Mouse (Mus musculus) embryonic facial prominence, embryonic 11.5 days (tissue): ENCODE data around the gene Ddx49. TPM values are rescaled to one million over a fixed set of nuclear protein-coding genes. Genes with fewer than 3 reads are reported as not detected.

Experiments used
- ATAC-seq: fragments of 200-750 bp; cut with Nextera tagmentation; replicated peaks from 2 replicates; pipeline ENCODE4 v1.8.0; 2017; ENCODE audit warnings: low read depth; ENCODE audit not compliant: insufficient number of reproducible peaks, low FRiP score, low TSS enrichment
- DNase-seq: peaks from one replicate; pipeline ENCODE4 v3.0.0-alpha.2; 2015; ENCODE audit warnings: low spot score
- H3K27ac ChIP-seq: fragments of 300-500 bp; sonication (generic); replicated peaks from 2 replicates; pipeline ENCODE4 v1.5.1; 2014; ENCODE audit warnings: mild to moderate bottlenecking, low read depth, low read length, control low read depth
- H3K27me3 ChIP-seq: fragments of 300-500 bp; sonication (generic); 2 replicates; pipeline ENCODE4 v1.6.1; 2014; ENCODE audit warnings: mild to moderate bottlenecking, low read length, moderate library complexity, mixed read lengths; ENCODE audit not compliant: control insufficient read depth, insufficient read depth
- H3K36me3 ChIP-seq: fragments of 300-500 bp; sonication (generic); replicated peaks from 2 replicates; pipeline ENCODE4 v1.6.1; 2014; ENCODE audit warnings: low read depth, mild to moderate bottlenecking, low read length, moderate library complexity, mixed read lengths; ENCODE audit not compliant: control insufficient read depth, insufficient read depth
- H3K4me1 ChIP-seq: fragments of 300-500 bp; sonication (generic); 2 replicates; pipeline ENCODE4 v1.6.1; 2014; ENCODE audit warnings: low read length, mixed read lengths; ENCODE audit not compliant: control insufficient read depth, insufficient read depth
- H3K4me2 ChIP-seq: fragments of 300-500 bp; sonication (generic); 2 replicates; pipeline ENCODE4 v1.6.1; 2014; ENCODE audit warnings: low read depth, mild to moderate bottlenecking, control low read depth, low read length, moderate library complexity
- H3K4me3 ChIP-seq: fragments of 300-500 bp; sonication (generic); 2 replicates; pipeline ENCODE4 v1.5.1; 2014; ENCODE audit warnings: low read depth, low read length, control low read depth
- H3K9ac ChIP-seq: fragments of 300-500 bp; sonication (generic); replicated peaks from 2 replicates; pipeline ENCODE4 v1.6.1; 2014; ENCODE audit warnings: mild to moderate bottlenecking, control low read depth, low read length
- H3K9me3 ChIP-seq: fragments of 300-500 bp; sonication (generic); replicated peaks from 2 replicates; pipeline ENCODE4 v1.6.1; 2016; ENCODE audit warnings: mild to moderate bottlenecking, low read length, inconsistent platforms, mixed read lengths; ENCODE audit not compliant: control insufficient read depth
- WGBS: fragments of 180-500 bp; shearing (Covaris S2); extraction: QIAGEN DNeasy Blood & Tissue Kit; methylation state at CpG from one replicate; pipeline ENCODE4 v1.1.7; 2014; 5-methylcytosine and 5-hydroxymethylcytosine counted together
- polyA plus RNA-seq: library from polyadenylated mRNA; unstranded; fragments of >200 nt; fragmentation: Nextera tagmentation; extraction: Ambion mirVana; gene quantifications from 2 replicates; pipeline ENCODE4 v1.2.1, GENCODE M21; 2014

Ddx49 gene
- polyA plus RNA-seq, 1 experiment from 2014 or later: 51.4 TPM

DNA sequence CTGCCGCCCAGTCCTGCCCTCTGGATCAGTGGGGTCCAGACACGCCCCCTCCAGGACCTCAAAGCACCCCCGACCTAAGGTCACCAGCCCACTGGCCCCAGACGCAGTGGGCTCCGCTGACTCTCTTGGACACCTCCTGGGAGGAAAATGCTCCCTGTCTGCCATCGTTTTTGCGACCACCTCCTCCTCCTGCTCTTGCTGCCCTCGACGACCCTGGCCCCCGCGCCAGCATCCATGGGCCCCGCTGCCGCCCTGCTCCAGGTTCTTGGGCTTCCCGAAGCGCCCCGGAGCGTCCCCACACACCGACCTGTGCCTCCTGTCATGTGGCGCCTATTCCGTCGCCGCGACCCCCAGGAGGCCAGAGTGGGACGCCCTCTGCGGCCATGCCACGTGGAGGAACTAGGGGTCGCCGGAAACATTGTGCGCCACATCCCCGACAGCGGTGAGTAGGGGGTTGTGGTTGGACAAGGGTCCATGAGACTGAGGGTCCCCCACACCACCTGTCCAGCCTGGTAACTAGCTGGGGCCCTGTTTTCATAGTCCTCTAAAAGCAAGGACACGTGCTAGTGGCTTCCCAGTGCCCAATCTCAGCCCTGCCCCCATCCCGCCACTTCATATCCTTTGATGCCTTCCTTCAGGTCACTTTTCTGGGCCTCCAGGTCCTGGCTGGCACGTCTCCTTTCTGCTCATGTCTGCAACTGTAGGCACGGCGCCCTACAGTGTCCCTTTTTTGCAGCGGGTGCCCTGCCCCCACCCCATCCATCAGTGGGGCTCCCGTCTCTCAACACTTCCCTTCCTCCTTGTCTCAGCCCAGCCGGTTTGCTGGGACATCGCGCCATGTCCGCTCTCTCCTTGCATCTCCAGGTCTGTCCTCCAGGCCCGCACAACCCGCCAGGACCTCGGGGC lies 27.8 kb upstream of the Ddx49 start:
- peak; percentile 38 for DNase-seq
- Histone ChIP-seq H3K27ac (no peak overlapping the region), H3K36me3 (peaks cover 18% of the 10 kb centered on the region), H3K9ac (peak overlapping the region; percentile 50), H3K4me1 (peaks cover 12% of the 10 kb centered on the region), H3K4me3 (peak overlapping the region; percentile 8; the same call in 1 of the 2 replicates), H3K4me2 (peak overlapping the region; percentile 34), H3K27me3 (no peaks in the 10 kb centered on the region), H3K9me3 (no peaks in the 10 kb centered on the region)
- WGBS: 5% methylated on average over 45 of the region's 45 CpGs
- peak; percentile 19 for ATAC-seq

- peak within 1 kb of the TSS; percentile 8; the same call in 1 of the 2 replicates for H3K4me3 ChIP-seq
- no peaks in the 10 kb centered on the region for H3K27me3 ChIP-seq
- peaks cover 11% of the 10 kb centered on the region for H3K36me3 ChIP-seq
- H3K4me2 ChIP-seq: peak within 1 kb of the TSS; percentile 34
- H3K4me1 ChIP-seq: peaks cover 12% of the 10 kb centered on the region
- no peaks in the 10 kb centered on the region for H3K9me3 ChIP-seq
- 25% methylated on average over 14 of the region's 14 CpGs for WGBS
- ATAC-seq (no peak), DNase-seq (peak; percentile 40)
- no peak within 1 kb of the TSS for H3K27ac ChIP-seq
- H3K9ac ChIP-seq: peak within 1 kb of the TSS; percentile 50
Measured at GRCm38 (mm10) chr8:70329124-70329834, 27.0 kb upstream of the Ddx49 start, which contains the start of gene Gdf1. Gene Gdf1, plus strand, starts transcription at chr8:70329817.

GRCm38 (mm10) chr8:70327512-70327911 lies 25.2 kb upstream of the Ddx49 start:
- no peak for DNase-seq
- Histone ChIP-seq H3K9ac (no peak overlapping the region), H3K9me3 (no peaks in the 10 kb centered on the region), H3K4me2 (no peak overlapping the region), H3K4me3 (no peak overlapping the region), H3K27me3 (no peaks in the 10 kb centered on the region), H3K27ac (no peak overlapping the region), H3K36me3 (peaks cover 1% of the 10 kb centered on the region), H3K4me1 (peaks cover 12% of the 10 kb centered on the region)
- 95% methylated on average over 6 of the region's 6 CpGs for WGBS
- ATAC-seq: no peak

DNA sequence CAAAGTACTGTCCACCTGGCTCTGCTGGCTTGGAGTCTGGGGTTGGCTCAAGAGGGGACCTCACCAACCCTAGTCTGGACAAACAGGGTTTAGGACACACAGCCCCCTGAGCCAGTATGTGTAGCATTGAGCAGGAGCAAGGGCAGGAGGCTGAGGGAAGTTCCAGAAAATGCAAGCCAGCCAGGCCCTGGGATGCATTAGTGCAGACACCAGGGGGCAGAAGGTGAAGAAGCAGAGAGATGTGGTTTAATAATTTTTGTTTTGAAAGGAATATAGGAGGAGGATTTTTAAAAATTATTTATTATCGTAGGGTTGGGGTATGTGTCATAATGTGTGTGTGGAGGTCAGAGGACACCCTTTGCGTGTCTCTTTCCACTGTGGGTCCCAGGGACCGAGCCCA lies 21.4 kb upstream of the Ddx49 start:
- H3K4me1 ChIP-seq: no peaks in the 10 kb centered on the region
- H3K4me3 ChIP-seq: no peak overlapping the region
- H3K27me3 ChIP-seq: no peaks in the 10 kb centered on the region
- 87% methylated on average over 3 of the region's 3 CpGs for WGBS
- no peaks in the 10 kb centered on the region for H3K36me3 ChIP-seq
- H3K9me3 ChIP-seq: no peaks in the 10 kb centered on the region
- H3K27ac ChIP-seq: no peak overlapping the region
- no peak overlapping the region for H3K9ac ChIP-seq
- DNase-seq: no peak
- no peak overlapping the region for H3K4me2 ChIP-seq
- no peak for ATAC-seq

- no peak for ATAC-seq
- H3K27ac ChIP-seq: no peak overlapping the region
- peaks cover under 1% of the 10 kb centered on the region for H3K36me3 ChIP-seq
- no peaks in the 10 kb centered on the region for H3K27me3 ChIP-seq
- H3K4me1 ChIP-seq: peaks cover 7% of the 10 kb centered on the region
- no peak overlapping the region for H3K4me2 ChIP-seq
- H3K4me3 ChIP-seq: no peak overlapping the region
- no peak for DNase-seq
- no peaks in the 10 kb centered on the region for H3K9me3 ChIP-seq
- H3K9ac ChIP-seq: no peak overlapping the region
- 84% methylated on average over 5 of the region's 5 CpGs for WGBS
Measured at GRCm38 (mm10) chr8:70317872-70318271, 15.6 kb upstream of the Ddx49 start.

DNA sequence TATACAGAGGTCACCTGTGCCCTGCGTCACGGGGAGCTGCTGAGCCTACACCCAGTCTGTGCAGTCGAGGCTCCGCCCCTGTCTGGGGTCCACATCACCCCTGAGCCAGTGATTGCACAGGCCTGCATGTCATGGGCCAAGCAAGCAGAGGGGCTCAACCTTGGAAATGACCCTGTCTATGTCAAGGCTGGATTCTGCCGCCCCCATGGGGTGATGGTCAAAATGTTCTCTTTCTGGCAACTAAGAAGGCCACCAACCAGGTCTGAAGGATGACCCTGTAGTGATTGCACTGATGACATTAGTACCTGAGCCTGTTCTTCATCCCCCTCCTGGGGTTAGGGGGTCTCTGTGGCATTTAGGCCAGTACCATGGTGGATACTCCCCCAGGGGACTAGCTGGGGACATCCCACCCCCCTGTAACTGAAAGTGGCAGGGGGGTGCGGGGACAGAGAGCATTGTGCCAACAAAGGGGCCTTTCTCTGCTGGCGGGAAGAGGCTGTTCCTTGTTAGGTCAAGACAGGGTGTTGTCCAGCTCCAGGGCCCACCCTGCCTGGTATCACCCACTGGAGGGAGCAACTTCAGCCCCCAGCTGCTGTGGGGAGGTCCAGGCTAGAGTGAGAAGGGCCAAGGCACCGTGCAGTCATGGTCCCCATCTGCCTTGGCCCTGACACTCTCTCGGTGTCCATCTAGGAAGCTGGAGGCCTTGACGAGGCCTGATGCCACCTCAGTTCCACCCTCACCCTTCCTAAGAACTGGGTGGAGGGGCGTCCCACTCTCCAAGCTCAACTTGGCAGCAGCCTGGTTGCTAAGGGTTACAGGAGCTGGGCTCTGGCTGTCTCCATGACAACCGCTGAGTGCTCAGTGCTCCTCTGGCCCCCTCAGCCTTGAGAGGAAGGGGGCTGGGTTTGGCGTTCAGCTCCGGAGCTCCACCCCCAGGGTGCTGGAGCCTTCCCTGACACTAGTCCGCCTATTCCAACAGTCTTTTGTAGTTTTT lies 14.5 kb upstream of the Ddx49 start:
- WGBS: 8% methylated on average over 15 of the region's 15 CpGs
- ATAC-seq: peak; percentile 76
- peak overlapping the region; percentile 76 for H3K4me2 ChIP-seq
- peak overlapping the region; percentile 58 for H3K9ac ChIP-seq
- peak overlapping the region; percentile 62 for H3K27ac ChIP-seq
- no peaks in the 10 kb centered on the region for H3K9me3 ChIP-seq
- DNase-seq: peak; percentile 95
- H3K36me3 ChIP-seq: peaks cover 3% of the 10 kb centered on the region
- H3K4me1 ChIP-seq: peaks cover 7% of the 10 kb centered on the region
- H3K4me3 ChIP-seq: peak overlapping the region; percentile 52
- H3K27me3 ChIP-seq: no peaks in the 10 kb centered on the region

- no peaks in the 10 kb centered on the region for H3K27me3 ChIP-seq
- peaks cover 7% of the 10 kb centered on the region for H3K4me1 ChIP-seq
- H3K27ac ChIP-seq: peak within 1 kb of the TSS; percentile 62; the same call in 1 of the 2 replicates
- peak within 1 kb of the TSS; percentile 52 for H3K4me3 ChIP-seq
- peak within 1 kb of the TSS; percentile 58 for H3K9ac ChIP-seq
- H3K36me3 ChIP-seq: peaks cover 3% of the 10 kb centered on the region
- no peaks in the 10 kb centered on the region for H3K9me3 ChIP-seq
- ATAC-seq (peak; percentile 54), DNase-seq (peak; percentile 82)
- peak within 1 kb of the TSS; percentile 76 for H3K4me2 ChIP-seq
- 3% methylated on average over 65 of the region's 66 CpGs for WGBS
Measured at GRCm38 (mm10) chr8:70315624-70316510, 13.6 kb upstream of the Ddx49 start, which contains the start of gene Cers1. Gene Cers1, plus strand, starts transcription at chr8:70315775.
